Mouse (Mus musculus) gastrocnemius, postnatal 36 days (tissue): Measurements from ENCODE around the gene Osm. TPM values are rescaled to one million over a fixed set of nuclear protein-coding genes. Genes with fewer than 3 reads are reported as not detected.

Experiments used
- DNase-seq, 2 experiments: peaks; one replicate each; pipeline ENCODE4 v3.0.0; 2022
- intact Hi-C: fragments of 180-260 bp; cut with DNase I; formaldehyde crosslinking; loops from one replicate; pipeline ENCODE4 v1.15.1; 2025
- total RNA-seq, 2 experiments: library from RNA; stranded (reverse); gene quantifications; 2 replicates each; pipeline ENCODE4 v1.2.3; 2021

The Osm gene
- total RNA-seq, 2 experiments from 2014 or later, result not detected

- intact Hi-C loops, result loop anchor here (10.0 kb wide), 1 partner anchor 82 kb away; no protein-coding TSS in a partner anchor
- no peak for DNase-seq
Observed at GRCm38 (mm10) chr11:4263296-4263695, 27.1 kb downstream of the Osm start.

GRCm38 (mm10) chr11:4264066-4264465, 27.8 kb downstream of the Osm start:
- intact Hi-C loops, result loop anchor here (10.0 kb wide), 1 partner anchor 81 kb away; no protein-coding TSS in a partner anchor
- DNase-seq, result peak; percentile 53 to 58

- peak in 1 of 2 experiments; percentile 41 for DNase-seq
- intact Hi-C loops, result loop anchor here (10.0 kb wide), 1 partner anchor 78 kb away; no protein-coding TSS in a partner anchor
Observed at GRCm38 (mm10) chr11:4266271-4267201, 30.3 kb downstream of the Osm start.

GRCm38 (mm10) chr11:4267202-4267578, 31.0 kb downstream of the Osm start:
- no peak for DNase-seq
- intact Hi-C loops, result loop anchor here (10.0 kb wide), 1 partner anchor 78 kb away; no protein-coding TSS in a partner anchor

GRCm38 (mm10) chr11:4268500-4268899, 32.3 kb downstream of the Osm start:
- intact Hi-C loops, result loop anchor here (10.0 kb wide), 1 partner anchor 76 kb away; no protein-coding TSS in a partner anchor
- no peak for DNase-seq

- intact Hi-C loops, result no loop called here
- peak; percentile 65 to 80 for DNase-seq
Observed at GRCm38 (mm10) chr11:4270744-4271459, 34.7 kb downstream of the Osm start.

- intact Hi-C loops, result no loop called here
- no peak for DNase-seq
Observed at GRCm38 (mm10) chr11:4271544-4271943, 35.3 kb downstream of the Osm start.

- DNase-seq, result no peak
- intact Hi-C loops, result no loop called here
Observed at GRCm38 (mm10) chr11:4276411-4276861, 40.2 kb downstream of the Osm start.

- DNase-seq, result no peak
- intact Hi-C loops, result no loop called here
Observed at GRCm38 (mm10) chr11:4279909-4280308, 43.7 kb downstream of the Osm start.

- intact Hi-C loops, result no loop called here
Observed at GRCm38 (mm10) chr11:4281852-4282251, 45.6 kb downstream of the Osm start.

GRCm38 (mm10) chr11:4283627-4284026, 47.4 kb downstream of the Osm start:
- no peak for DNase-seq
- intact Hi-C loops, result no loop called here

More at GRCm38 (mm10) chr11:4281852-4282251, 45.6 kb downstream of the Osm start:
- no peak for DNase-seq

GRCm38 (mm10) chr11:4289280-4289679, 53.1 kb downstream of the Osm start:
- intact Hi-C loops, result no loop called here
- no peak for DNase-seq

Other genes starting within 250 kb of the Osm start
- not detected for gene Sec14l4, start 205.0 kb upstream of the Osm start, total RNA-seq
- gene Sec14l3, start 171.6 kb upstream of the Osm start, total RNA-seq, result not detected
- gene Mtfp1, start 141.0 kb upstream of the Osm start, total RNA-seq, result 10 to 100 TPM; 52.1 to 53.4 TPM
- under 1 TPM; 0.33 to 0.42 TPM for gene Sec14l2, start 113.0 kb upstream of the Osm start, total RNA-seq
- 1 to 10 TPM; 4.4 to 5.5 TPM for gene Rnf215, start 101.2 kb upstream of the Osm start, total RNA-seq
- gene Ccdc157, start 76.1 kb upstream of the Osm start, total RNA-seq, result 1 to 10 TPM; 2.6 to 2.8 TPM
- 10 to 100 TPM; 16.2 to 17.0 TPM for gene Sf3a1, start 76.1 kb upstream of the Osm start, total RNA-seq
- 1 to 10 TPM; 3.7 to 4.4 TPM for gene Tbc1d10a, start 49.6 kb upstream of the Osm start, total RNA-seq
- 1 to 10 TPM; 2.2 to 3.0 TPM for gene Castor1, start 18.2 kb upstream of the Osm start, total RNA-seq
- gene Lif, start 21.1 kb downstream of the Osm start, total RNA-seq, result under 1 TPM; 0.13 to 0.52 TPM
- gene Hormad2, start 204.7 kb downstream of the Osm start, total RNA-seq, result not detected